Mouse (Mus musculus): ENCODE results near the gene Zfp953. TPM values are rescaled to one million over a fixed set of nuclear protein-coding genes. Genes with fewer than 3 reads are reported as not detected.
A peak's percentile ranks its signal among the peaks of the same experiment; 100 is the strongest.

The Zfp953 gene
- polyA plus RNA-seq, 1 experiment from 2014 or later, result 0.72 TPM

GRCm38 (mm10) chr13:67332019-67332724, 28.2 kb downstream of the Zfp953 start, which contains the start of gene Zfp595:
Gene Zfp595 (minus strand): TSS chr13:67332570.
- Histone ChIP-seq H3K9ac (ENCODE audit: low read length) (peak within 1 kb of the TSS; percentile 75), H3K4me3 (ENCODE audit: control insufficient read depth in 1 of 2, insufficient read depth in 1 of 2, low read depth in 1 of 2, low read length in 2 of 2) (peak within 1 kb of the TSS; percentile 58 to 59), H3K36me3 (ENCODE audit: control insufficient read depth, insufficient read depth, low read length) (no peaks in the 10 kb centered on the region), H3K27me3 (ENCODE audit: control insufficient read depth, insufficient read depth, low read length) (no peaks in the 10 kb centered on the region), H3K4me1 (ENCODE audit: control insufficient read depth in 2 of 2, insufficient read depth in 2 of 2, low read length in 2 of 2) (0 out of 4 replicates have a peak, but pooled peaks cover 0 to 8% of the 10 kb centered on the region in 2 experiments), H3K9me3 (ENCODE audit: control insufficient read depth, low read length) (no peaks in the 10 kb centered on the region), H3K27ac (replicated peaks in 1 of 2; ENCODE audit: control insufficient read depth in 1 of 2, insufficient read depth in 1 of 2, low read depth in 2 of 2, low read length in 2 of 2) (peak within 1 kb of the TSS; percentile 54 to 66; a peak in 3 of 4 replicates), H3K4me2 (ENCODE audit: low read length) (peak within 1 kb of the TSS; percentile 68)
- peak; percentile 84 for ATAC-seq (ENCODE audit: insufficient number of reproducible peaks, insufficient read depth, low FRiP score, low read depth)
- WGBS, result 14% methylated on average over 17 of the region's 17 CpGs

- Histone ChIP-seq H3K27ac (replicated peaks in 1 of 2; ENCODE audit: control insufficient read depth in 1 of 2, insufficient read depth in 1 of 2, low read depth in 2 of 2, low read length in 2 of 2) (no peak overlapping the region), H3K4me1 (ENCODE audit: control insufficient read depth in 2 of 2, insufficient read depth in 2 of 2, low read length in 2 of 2) (peaks cover 0 to 4% of the 10 kb centered on the region in 2 experiments; a peak in 1 of 4 replicates), H3K4me2 (ENCODE audit: low read length) (peak overlapping the region; percentile 81), H3K27me3 (ENCODE audit: control insufficient read depth, insufficient read depth, low read length) (no peaks in the 10 kb centered on the region), H3K4me3 (ENCODE audit: control insufficient read depth in 1 of 2, insufficient read depth in 1 of 2, low read depth in 1 of 2, low read length in 2 of 2) (peak overlapping the region; percentile 67 to 81; a peak in 3 of 4 replicates), H3K36me3 (ENCODE audit: control insufficient read depth, insufficient read depth, low read length) (no peaks in the 10 kb centered on the region), H3K9me3 (ENCODE audit: control insufficient read depth, low read length) (no peaks in the 10 kb centered on the region), H3K9ac (ENCODE audit: low read length) (peak overlapping the region; percentile 86)
- ATAC-seq (ENCODE audit: insufficient number of reproducible peaks, insufficient read depth, low FRiP score, low read depth), result no peak
- 19% methylated on average over 5 of the region's 5 CpGs for WGBS
These were observed 53.7 kb downstream of the Zfp953 start for GRCm38 (mm10) chr13:67306718-67307117.

GRCm38 (mm10) chr13:67305822-67306672, 54.4 kb downstream of the Zfp953 start, which contains the start of gene Zfp457:
Gene Zfp457 (minus strand): TSS chr13:67306485.
- Histone ChIP-seq H3K4me2 (ENCODE audit: low read length) (peak within 1 kb of the TSS; percentile 81), H3K27me3 (ENCODE audit: control insufficient read depth, insufficient read depth, low read length) (no peaks in the 10 kb centered on the region), H3K9me3 (ENCODE audit: control insufficient read depth, low read length) (no peaks in the 10 kb centered on the region), H3K9ac (ENCODE audit: low read length) (peak within 1 kb of the TSS; percentile 86), H3K4me1 (ENCODE audit: control insufficient read depth in 2 of 2, insufficient read depth in 2 of 2, low read length in 2 of 2) (peaks cover 0 to 4% of the 10 kb centered on the region in 2 experiments; a peak in 1 of 4 replicates), H3K36me3 (ENCODE audit: control insufficient read depth, insufficient read depth, low read length) (no peaks in the 10 kb centered on the region), H3K27ac (replicated peaks in 1 of 2; ENCODE audit: control insufficient read depth in 1 of 2, insufficient read depth in 1 of 2, low read depth in 2 of 2, low read length in 2 of 2) (peak within 1 kb of the TSS; percentile 65 to 68), H3K4me3 (ENCODE audit: control insufficient read depth in 1 of 2, insufficient read depth in 1 of 2, low read depth in 1 of 2, low read length in 2 of 2) (peak within 1 kb of the TSS; percentile 67 to 81)
- ATAC-seq (ENCODE audit: insufficient number of reproducible peaks, insufficient read depth, low FRiP score, low read depth), result peak; percentile 95
- 9% methylated on average over 16 of the region's 16 CpGs for WGBS

Other genes starting within 250 kb of the Zfp953 start
- gene Rslcan18, start 244.3 kb downstream of the Zfp953 start, polyA plus RNA-seq (2014; fragmentation: Nextera tagmentation; extraction: Ambion mirVana), result 0.12 and 0.20 TPM in 2 replicates
- 1.3 and 1.7 TPM in 2 replicates for gene Zfp759, start 238.9 kb downstream of the Zfp953 start, polyA plus RNA-seq (2014; fragmentation: Nextera tagmentation; extraction: Ambion mirVana)
- 3.6 and 3.8 TPM in 2 replicates for gene Rsl1, start 187.4 kb downstream of the Zfp953 start, polyA plus RNA-seq (2014; fragmentation: Nextera tagmentation; extraction: Ambion mirVana)
- gene Zfp455, start 166.1 kb downstream of the Zfp953 start, polyA plus RNA-seq (2014; fragmentation: Nextera tagmentation; extraction: Ambion mirVana), result 0.80 and 1.0 TPM in 2 replicates
- 1.2 and 1.6 TPM in 2 replicates for gene Zfp458, start 82.1 kb downstream of the Zfp953 start, polyA plus RNA-seq (2014; fragmentation: Nextera tagmentation; extraction: Ambion mirVana)
- 0.94 and 1.7 TPM in 2 replicates for gene Zfp457, start 54.1 kb downstream of the Zfp953 start, polyA plus RNA-seq (2014; fragmentation: Nextera tagmentation; extraction: Ambion mirVana)
- gene Zfp595, start 28.0 kb downstream of the Zfp953 start, polyA plus RNA-seq (2014; fragmentation: Nextera tagmentation; extraction: Ambion mirVana), result 1.2 and 1.4 TPM in 2 replicates
- gene Gm28044, start 69 bp downstream of the Zfp953 start, polyA plus RNA-seq (2014; fragmentation: Nextera tagmentation; extraction: Ambion mirVana), result 0.89 and 0.97 TPM in 2 replicates
- gene Gm28041, start 15.1 kb upstream of the Zfp953 start, polyA plus RNA-seq (2014; fragmentation: Nextera tagmentation; extraction: Ambion mirVana), result 0.73 TPM in 1 of 2 replicates, not detected in the other
- 1.2 and 1.4 TPM in 2 replicates for gene Zfp456, start 15.2 kb upstream of the Zfp953 start, polyA plus RNA-seq (2014; fragmentation: Nextera tagmentation; extraction: Ambion mirVana)
- 2.8 and 4.6 TPM in 2 replicates for gene Zfp429, start 39.2 kb upstream of the Zfp953 start, polyA plus RNA-seq (2014; fragmentation: Nextera tagmentation; extraction: Ambion mirVana)
- 0.36 and 0.49 TPM in 2 replicates for gene Zfp459, start 60.8 kb upstream of the Zfp953 start, polyA plus RNA-seq (2014; fragmentation: Nextera tagmentation; extraction: Ambion mirVana)
- 4.8 and 5.8 TPM in 2 replicates for gene Zfp874a, start 91.0 kb upstream of the Zfp953 start, polyA plus RNA-seq (2014; fragmentation: Nextera tagmentation; extraction: Ambion mirVana)
- 2.3 and 2.6 TPM in 2 replicates for gene Zfp874b, start 123.7 kb upstream of the Zfp953 start, polyA plus RNA-seq (2014; fragmentation: Nextera tagmentation; extraction: Ambion mirVana)
- gene Zfp58, start 139.9 kb upstream of the Zfp953 start, polyA plus RNA-seq (2014; fragmentation: Nextera tagmentation; extraction: Ambion mirVana), result 8.8 and 9.0 TPM in 2 replicates
- gene Gm26965, start 165.5 kb upstream of the Zfp953 start, polyA plus RNA-seq (2014; fragmentation: Nextera tagmentation; extraction: Ambion mirVana), result not detected in 2 replicates
- gene Zfp87, start 165.6 kb upstream of the Zfp953 start, polyA plus RNA-seq (2014; fragmentation: Nextera tagmentation; extraction: Ambion mirVana), result 19.3 and 22.0 TPM in 2 replicates
- gene Zfp748, start 193.2 kb upstream of the Zfp953 start, polyA plus RNA-seq (2014; fragmentation: Nextera tagmentation; extraction: Ambion mirVana), result 8.3 and 9.6 TPM in 2 replicates
- 2.9 and 3.7 TPM in 2 replicates for gene Zfp729b, start 249.1 kb upstream of the Zfp953 start, polyA plus RNA-seq (2014; fragmentation: Nextera tagmentation; extraction: Ambion mirVana)

All from heart, embryonic 14.5 days (tissue).